Mouse (Mus musculus) MEL-GATA-1-ER (cell line): ENCODE results near the gene Gm6793.
A peak's percentile ranks its signal among the peaks of the same experiment; 100 is the strongest.

Experiments
- DNase-seq: peaks from one replicate; pipeline ENCODE4 v3.0.0-alpha.2; 2012; ENCODE audit warnings: low read depth; ENCODE audit errors: extremely low read depth

The Gm6793 gene

DNA sequence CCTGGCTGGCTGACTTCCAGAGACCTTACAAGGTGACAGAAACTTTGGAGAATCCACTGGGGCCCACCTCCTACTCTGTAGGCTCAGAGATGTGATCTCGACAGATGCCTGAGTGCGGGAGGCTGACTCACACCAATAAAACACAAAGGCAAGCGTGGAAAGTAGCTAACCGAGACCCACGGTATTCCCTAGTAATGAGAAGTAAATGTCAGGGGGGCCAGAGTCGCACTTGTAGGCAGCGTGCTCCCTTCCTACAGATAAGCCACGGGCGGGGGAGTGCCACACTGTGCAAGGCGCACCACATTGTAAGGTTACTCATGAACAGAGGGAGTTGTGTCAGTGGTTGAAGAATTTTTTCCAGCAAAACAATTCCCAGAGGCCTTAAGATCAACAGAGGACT, 30.3 kb downstream of the Gm6793 start:
- DNase-seq: no peak

DNA sequence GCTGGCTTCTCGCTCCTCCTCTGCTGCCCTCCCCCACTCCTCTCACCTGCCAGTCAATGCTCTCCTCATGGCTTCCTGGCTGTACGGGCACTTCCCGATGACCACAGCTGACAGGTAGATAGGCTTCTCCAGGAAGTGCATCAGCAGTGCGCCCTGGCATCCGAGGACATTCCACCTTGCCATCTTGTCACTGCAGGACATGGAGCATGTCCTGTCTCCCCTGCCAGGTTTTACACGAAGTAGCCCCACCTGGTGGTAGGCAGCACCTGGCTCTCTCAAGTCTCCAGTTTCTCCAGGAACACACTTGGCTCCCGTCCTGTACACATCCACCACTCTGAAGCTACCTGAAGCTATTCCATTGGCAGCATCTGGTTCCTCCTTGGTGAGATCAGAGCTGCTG, 32.7 kb downstream of the Gm6793 start:
- no peak for DNase-seq

DNA sequence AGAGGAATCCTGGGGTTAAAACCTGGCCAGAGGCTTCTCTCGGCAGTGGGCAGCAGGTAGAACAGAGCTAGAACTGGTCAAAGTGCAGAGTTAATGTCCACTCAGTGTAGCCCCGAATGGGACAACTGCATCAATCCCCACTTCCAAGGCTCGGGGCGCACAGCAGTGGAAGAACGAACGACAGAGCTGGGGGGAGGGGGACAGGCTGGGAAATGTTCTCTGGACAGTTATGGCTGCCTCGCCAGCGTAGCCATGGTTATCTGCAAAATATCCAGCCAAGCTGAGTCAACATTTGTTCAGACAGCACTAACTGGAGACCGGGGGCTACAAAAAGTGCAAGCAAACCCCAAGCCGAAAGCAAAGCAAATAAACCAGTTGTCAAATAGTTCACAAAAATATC, 36.7 kb downstream of the Gm6793 start:
- no peak for DNase-seq

DNA sequence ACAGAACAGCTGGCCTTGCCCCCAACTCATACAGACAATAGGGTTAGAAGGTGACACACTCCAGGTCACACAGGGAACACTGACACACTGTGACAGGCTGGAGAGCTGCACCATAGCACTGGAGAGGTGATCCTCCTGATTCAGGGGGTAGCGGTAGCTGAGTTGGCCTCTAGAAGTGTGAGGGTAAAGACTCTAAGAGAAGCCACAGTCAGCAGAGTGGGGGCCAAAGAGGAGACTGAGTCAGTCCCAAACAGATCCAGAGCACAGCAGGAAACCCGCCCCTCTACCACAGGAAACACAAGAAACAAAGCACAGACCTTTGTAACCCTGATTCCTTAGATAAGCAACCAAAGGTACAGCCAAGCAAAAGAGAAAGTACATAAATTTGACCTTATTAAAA, 38.5 kb downstream of the Gm6793 start:
- DNase-seq: no peak

DNA sequence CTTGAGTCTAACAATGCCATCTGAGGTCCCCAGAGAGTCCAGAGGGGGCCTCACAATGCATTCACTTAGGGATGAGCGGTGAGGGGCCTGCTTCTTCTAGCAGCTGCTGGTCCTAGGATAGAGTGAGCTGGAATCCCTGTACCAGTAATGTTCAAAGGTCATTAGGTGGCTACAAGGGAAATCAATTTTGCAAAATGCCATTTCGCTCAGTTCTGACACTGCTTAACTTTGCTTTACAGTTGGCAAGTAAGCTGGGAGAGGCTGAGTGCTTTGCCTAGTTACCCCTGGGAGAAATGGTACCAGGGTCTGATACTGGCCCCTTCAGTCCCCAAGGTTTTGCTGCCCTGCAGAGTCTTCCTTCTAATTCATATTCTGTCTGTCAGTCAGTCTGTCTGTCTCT, 39.1 kb downstream of the Gm6793 start:
- no peak for DNase-seq

DNA sequence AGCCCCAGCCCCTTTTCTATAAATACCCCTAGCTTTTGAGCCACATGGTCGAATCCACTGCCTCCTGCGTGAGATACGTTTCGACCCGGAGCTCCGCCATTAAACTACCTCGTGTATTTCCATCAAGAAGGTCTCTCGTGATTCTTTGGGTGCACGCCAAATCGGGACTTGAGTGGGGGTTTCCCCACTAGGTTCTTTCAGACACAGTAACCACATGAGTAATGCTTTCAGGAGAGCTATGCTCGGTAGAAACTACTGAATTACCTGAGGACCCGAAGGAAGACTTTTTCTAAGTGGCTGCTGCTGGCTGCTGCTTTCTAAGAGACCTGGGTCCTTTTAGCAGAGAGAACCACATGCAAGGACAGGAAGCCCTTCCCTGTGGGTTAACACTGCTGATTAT, 40.7 kb downstream of the Gm6793 start:
- DNase-seq: no peak

DNA sequence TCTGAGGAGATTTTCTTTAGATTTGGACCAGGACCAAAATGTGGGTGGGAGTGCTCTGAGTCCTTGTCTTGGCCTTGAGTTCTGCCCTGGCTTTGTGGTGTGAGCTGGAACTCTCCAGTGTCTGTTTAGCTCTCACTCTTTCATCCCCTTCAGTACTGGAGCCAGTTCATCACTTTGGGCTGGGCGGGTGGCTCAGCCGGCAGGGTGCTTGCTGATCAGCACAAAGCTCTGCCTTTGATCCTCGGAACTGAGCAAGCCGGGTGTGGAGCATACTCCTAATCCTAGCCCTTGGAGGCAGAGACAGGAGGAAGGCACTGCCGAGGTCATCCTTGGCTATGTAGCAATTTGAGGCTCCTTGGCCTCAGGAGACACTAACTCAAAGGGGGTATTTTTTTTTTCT, 45.8 kb downstream of the Gm6793 start:
- no peak for DNase-seq

DNA sequence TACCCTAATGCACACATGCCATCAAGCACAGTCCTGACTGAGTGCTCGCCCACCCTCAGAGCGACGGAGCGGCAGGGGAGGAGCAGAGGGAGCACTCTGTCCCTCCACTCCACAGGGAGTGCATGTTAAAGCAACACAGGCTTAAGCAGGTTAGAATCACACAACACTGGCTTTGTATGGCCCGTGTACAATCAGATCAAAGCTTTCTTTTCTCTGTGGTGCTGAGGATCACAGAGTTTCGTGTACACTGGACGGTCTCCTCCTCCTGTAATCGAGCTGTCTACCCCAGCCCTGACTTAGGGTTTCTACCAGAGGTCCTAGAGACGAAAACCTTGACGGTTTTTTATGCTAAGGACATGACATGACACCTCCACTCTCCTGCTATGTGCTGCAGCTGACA, 46.3 kb downstream of the Gm6793 start:
- DNase-seq: no peak

DNA sequence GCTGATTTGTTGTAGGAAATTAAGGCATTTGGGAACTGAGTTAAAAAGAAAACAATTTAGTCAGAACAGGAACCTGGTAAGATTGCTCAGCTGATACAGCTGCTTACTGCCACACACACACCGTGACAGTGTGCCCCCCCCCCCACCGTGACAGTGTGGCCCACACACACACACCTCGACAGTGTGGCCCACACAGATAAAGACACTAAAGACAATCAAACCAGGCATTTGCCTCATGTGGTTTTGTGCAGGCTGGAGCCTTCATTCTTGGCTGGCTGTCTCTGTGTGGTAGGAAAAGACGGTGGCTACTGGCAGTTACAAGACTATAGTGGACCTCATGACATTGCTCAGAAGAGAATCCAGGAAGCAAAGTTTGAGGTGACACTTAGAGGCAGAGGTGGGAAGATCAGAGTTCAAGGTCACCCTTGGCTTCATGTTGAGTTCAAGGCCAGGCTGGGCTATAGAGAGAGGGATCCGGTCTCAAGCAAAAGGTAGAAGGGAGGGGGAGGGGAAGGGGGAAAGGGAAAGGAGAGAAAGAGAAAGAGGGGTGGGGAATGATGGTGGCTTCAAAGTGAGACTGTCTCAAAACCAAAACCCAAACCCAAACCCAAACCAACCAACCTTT, 47.5 kb downstream of the Gm6793 start:
- DNase-seq: peak; percentile 24

DNA sequence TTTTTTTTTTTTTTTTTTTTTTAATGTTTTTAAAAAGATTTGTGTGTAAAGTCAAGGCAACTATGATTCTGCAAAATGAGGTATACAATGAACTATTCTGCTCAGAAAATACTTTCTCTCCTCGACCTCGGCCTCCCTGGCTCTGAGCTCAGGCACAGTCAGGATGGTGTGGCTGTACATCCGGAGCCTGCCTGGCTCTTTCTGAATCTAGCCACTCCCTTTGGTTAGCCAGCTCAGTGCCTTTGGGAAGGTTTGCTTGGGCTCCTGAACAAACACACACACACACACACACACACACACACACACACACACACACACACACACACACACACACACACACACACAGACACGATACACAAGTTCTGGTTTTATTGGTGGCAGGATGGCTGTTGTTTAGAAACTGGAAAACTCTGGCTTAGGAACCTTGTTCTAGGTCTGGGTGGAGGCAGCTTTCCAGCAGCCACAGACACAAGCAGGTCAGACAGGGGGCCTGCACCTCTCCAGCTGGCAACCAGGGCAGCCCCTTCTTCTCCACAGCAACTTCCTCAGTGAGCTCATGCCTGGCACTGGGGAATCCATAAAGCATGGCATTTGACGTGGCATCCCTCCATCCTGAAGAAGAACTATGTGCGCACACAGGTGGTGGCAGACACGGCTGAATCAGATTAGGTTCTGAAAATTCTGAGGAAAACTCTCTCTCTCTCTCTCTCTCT, 49.8 kb downstream of the Gm6793 start:
- no peak for DNase-seq

DNA sequence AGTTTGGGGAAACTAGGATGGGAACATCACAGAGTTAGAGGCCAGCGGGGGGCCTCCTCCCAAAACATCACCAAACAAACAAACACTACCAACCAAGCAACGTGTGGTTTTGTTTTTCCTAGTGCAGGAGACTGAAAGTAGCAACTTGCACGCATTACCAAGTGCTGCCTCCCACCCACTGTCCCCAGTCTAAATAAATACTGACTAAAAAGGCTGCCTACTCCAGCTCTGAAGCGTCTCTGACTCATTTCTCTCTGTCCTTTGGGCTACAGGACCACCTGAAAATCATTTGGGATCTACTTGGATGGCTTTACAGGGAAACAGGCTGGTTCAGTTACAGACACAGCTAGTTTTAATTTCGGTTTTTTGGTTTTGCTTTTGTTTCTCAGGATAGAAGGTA, 50.5 kb downstream of the Gm6793 start:
- no peak for DNase-seq

DNA sequence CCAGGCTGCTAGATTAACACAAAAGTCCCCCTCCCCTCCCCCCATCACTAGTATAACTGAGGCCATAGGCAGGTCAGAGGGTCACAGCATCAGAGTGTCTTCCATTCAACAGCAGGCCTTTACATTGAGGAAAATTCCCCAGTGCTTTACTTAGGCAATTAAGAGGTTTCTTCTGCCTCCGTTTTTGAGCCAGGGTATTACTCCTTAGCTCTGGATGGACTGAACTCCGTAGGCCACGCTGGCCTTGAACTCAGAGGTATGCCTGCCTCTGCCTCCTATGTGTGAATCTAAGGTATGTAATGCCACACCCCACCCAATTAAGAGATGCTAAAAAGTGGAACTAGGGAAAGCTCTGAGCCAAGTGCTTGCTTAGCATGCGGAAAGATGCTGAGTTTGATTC, 51.3 kb downstream of the Gm6793 start:
- no peak for DNase-seq
